Comparison of ENCODE assay signal across 22 mouse cellular contexts in genomic region chr15:101332370-101332769, GRCm38 (mm10). TPM values are rescaled to one million over a fixed set of nuclear protein-coding genes. Genes with fewer than 3 reads are reported as not detected.
DNase-seq lines count a peak whose midpoint lies in the region; ATAC-seq lines count a peak whose summit lies in the region.
"Had no signal": no experiment of that assay in that cellular context is flagged by ENCODE, and none has a peak within 500 bp of the region (broad histone marks: within the 10 kb centered on the region; RNA-seq: fewer than 3 reads in every experiment).

No protein-coding gene starts in this region.

- no peak overlapping the region for H3K4me2 ChIP-seq in embryonic facial prominence, embryonic 15.5 days (replicated peaks)
- no peak overlapping the region for H3K4me2 ChIP-seq in lung, embryonic 15.5 days
- H3K4me2 ChIP-seq in stomach, embryonic 16.5 days (ENCODE audit: low read depth, low read length), result no peak overlapping the region
- H3K4me2 ChIP-seq: embryonic facial prominence, embryonic 12.5 days; heart, embryonic 15.5 days had no signal

- H3K27ac ChIP-seq in embryonic facial prominence, embryonic 15.5 days (replicated peaks), result peak overlapping the region; percentile 83
- H3K27ac ChIP-seq in lung, embryonic 15.5 days, result 0 out of 2 replicates have a peak overlapping the region, but pooled peaks have one; percentile 19
- peak overlapping the region; percentile 84 for H3K27ac ChIP-seq in stomach, embryonic 16.5 days (ENCODE audit: low read length)
- H3K27ac ChIP-seq: heart, embryonic 15.5 days; layer of hippocampus, adult 2 months had no signal

- no peaks in the 10 kb centered on the region for H3K9me3 ChIP-seq in megakaryocyte, embryonic 14.5 days
- H3K9me3 ChIP-seq in embryonic facial prominence, embryonic 15.5 days (replicated peaks), result no peaks in the 10 kb centered on the region
- no peaks in the 10 kb centered on the region for H3K9me3 ChIP-seq in lung, embryonic 15.5 days
- H3K9me3 ChIP-seq in stomach, embryonic 16.5 days (replicated peaks; ENCODE audit: control insufficient read depth, low read length), result no peaks in the 10 kb centered on the region
- H3K9me3 ChIP-seq: embryonic facial prominence, embryonic 12.5 days; heart, embryonic 15.5 days had no signal

- no peak for DNase-seq in liver
- DNase-seq in gastrocnemius, postnatal 25 days, result no peak
- DNase-seq: adrenal gland, adult 2 months; cerebellum, adult 9-10 months; kidney, adult 18-20 months; kidney, postnatal 10 days; layer of hippocampus, postnatal 36 days; liver, postnatal 0 days; right cerebral cortex, postnatal 4 days had no signal

- no peak overlapping the region for H3K9ac ChIP-seq in embryonic facial prominence, embryonic 15.5 days
- H3K9ac ChIP-seq in lung, embryonic 15.5 days, result no peak overlapping the region
- H3K9ac ChIP-seq in stomach, embryonic 16.5 days (ENCODE audit: low read length), result peak overlapping the region; percentile 8
- H3K9ac ChIP-seq: embryonic facial prominence, embryonic 12.5 days; heart, embryonic 15.5 days; liver, postnatal 0 days had no signal

- H3K4me3 ChIP-seq in megakaryocyte, embryonic 14.5 days (replicated peaks), result peak overlapping the region; percentile 25
- H3K4me3 ChIP-seq in embryonic facial prominence, embryonic 15.5 days (replicated peaks), result no peak overlapping the region
- no peak overlapping the region for H3K4me3 ChIP-seq in lung, embryonic 15.5 days
- H3K4me3 ChIP-seq in stomach, embryonic 16.5 days (replicated peaks; ENCODE audit: low read length), result no peak overlapping the region
- H3K4me3 ChIP-seq: embryonic facial prominence, embryonic 12.5 days; heart, embryonic 15.5 days; layer of hippocampus, adult 2 months had no signal

- no peaks in the 10 kb centered on the region for H3K36me3 ChIP-seq in megakaryocyte, embryonic 14.5 days (replicated peaks; ENCODE audit: low read length)
- H3K36me3 ChIP-seq in embryonic facial prominence, embryonic 15.5 days, result no peaks in the 10 kb centered on the region
- no peaks in the 10 kb centered on the region for H3K36me3 ChIP-seq in lung, embryonic 15.5 days
- H3K36me3 ChIP-seq in stomach, embryonic 16.5 days (ENCODE audit: control insufficient read depth, insufficient read depth, low read length), result no peaks in the 10 kb centered on the region
- H3K36me3 ChIP-seq: embryonic facial prominence, embryonic 12.5 days; heart, embryonic 15.5 days had no signal

- peaks cover 81% of the 10 kb centered on the region for H3K4me1 ChIP-seq in megakaryocyte, embryonic 14.5 days
- H3K4me1 ChIP-seq in embryonic facial prominence, embryonic 15.5 days, result peaks cover 41% of the 10 kb centered on the region
- H3K4me1 ChIP-seq in lung, embryonic 15.5 days, result peaks cover 46% of the 10 kb centered on the region
- peaks cover 32% of the 10 kb centered on the region for H3K4me1 ChIP-seq in stomach, embryonic 16.5 days (ENCODE audit: control insufficient read depth, insufficient read depth, low read length)

- WGBS in embryonic facial prominence, embryonic 15.5 days, result 51% methylated on average over 4 of the region's 4 CpGs
- 50% methylated on average over 4 of the region's 4 CpGs for WGBS in lung, embryonic 15.5 days
- WGBS in stomach, embryonic 16.5 days, result 70% methylated on average over 4 of the region's 4 CpGs

- no peak for ATAC-seq in megakaryocyte, adult 5-6 weeks (ENCODE audit: poor library complexity, severe bottlenecking)
- no peak for ATAC-seq in embryonic facial prominence, embryonic 15.5 days (ENCODE audit: insufficient number of reproducible peaks, low FRiP score, low TSS enrichment, low read depth)
- 0 out of 2 replicates have a peak, but pooled peaks have one; percentile 10 for ATAC-seq in lung, embryonic 15.5 days (ENCODE audit: borderline replicate concordance, extremely low read depth, low FRiP score, low TSS enrichment)
- no peak for ATAC-seq in stomach, embryonic 16.5 days (ENCODE audit: insufficient read depth, low FRiP score)
- ATAC-seq: forebrain, embryonic 16.5 days; liver, postnatal 0 days had no signal

- H3K27me3 ChIP-seq in megakaryocyte, embryonic 14.5 days (replicated peaks), result peaks cover 75% of the 10 kb centered on the region
- H3K27me3 ChIP-seq in embryonic facial prominence, embryonic 15.5 days, result no peaks in the 10 kb centered on the region
- no peaks in the 10 kb centered on the region for H3K27me3 ChIP-seq in lung, embryonic 15.5 days
- H3K27me3 ChIP-seq in stomach, embryonic 16.5 days (ENCODE audit: control insufficient read depth, insufficient read depth, low read length), result no peaks in the 10 kb centered on the region
- H3K27me3 ChIP-seq: embryonic facial prominence, embryonic 12.5 days had no signal

RNA-seq across cellular contexts. Expression of gene Krt80, which starts 37.6 kb away (rescaled TPM):
- polyA plus RNA-seq in megakaryocyte, embryonic 14.5 days (2012; ENCODE audit: insufficient read depth, low replicate concordance), result 0.63 TPM in 1 of 2 replicates, not detected in the other
- 44.3 and 45.8 TPM in 2 replicates for total RNA-seq in megakaryocyte, adult 5-6 weeks (2015)
- 31.7 and 37.8 TPM in 2 replicates for total RNA-seq in megakaryocyte, adult 5-6 weeks (2017)
- 26.9 and 33.5 TPM in 2 replicates for polyA plus RNA-seq in embryonic facial prominence, embryonic 15.5 days (2015; fragmentation: Nextera tagmentation; extraction: Ambion mirVana)
- polyA plus RNA-seq in lung, embryonic 15.5 days (2015; fragmentation: Nextera tagmentation; extraction: Ambion mirVana), result 1.7 and 2.0 TPM in 2 replicates
- 37.4 and 64.5 TPM in 2 replicates for polyA plus RNA-seq in stomach, embryonic 16.5 days (2015; fragmentation: Nextera tagmentation; extraction: Ambion mirVana)
- 1 to 10 TPM; 1.6 to 1.9 TPM for total RNA-seq in gastrocnemius, postnatal 25 days (2021)

RNA-seq across cellular contexts. Expression of gene 6030408B16Rik, which starts 39.4 kb away (rescaled TPM):
- 2.1 TPM in 1 of 2 replicates, not detected in the other for polyA plus RNA-seq in megakaryocyte, embryonic 14.5 days (2012; ENCODE audit: insufficient read depth, low replicate concordance)
- total RNA-seq in megakaryocyte, adult 5-6 weeks (2015), result not detected in 2 replicates
- not detected in 2 replicates for total RNA-seq in megakaryocyte, adult 5-6 weeks (2017)
- 1.3 and 1.5 TPM in 2 replicates for polyA plus RNA-seq in embryonic facial prominence, embryonic 15.5 days (2015; fragmentation: Nextera tagmentation; extraction: Ambion mirVana)
- polyA plus RNA-seq in lung, embryonic 15.5 days (2015; fragmentation: Nextera tagmentation; extraction: Ambion mirVana), result 48.1 and 50.0 TPM in 2 replicates
- 9.4 and 9.5 TPM in 2 replicates for polyA plus RNA-seq in stomach, embryonic 16.5 days (2015; fragmentation: Nextera tagmentation; extraction: Ambion mirVana)
- under 1 TPM; 0.31 to 0.32 TPM for total RNA-seq in gastrocnemius, postnatal 25 days (2021)
- total RNA-seq: hematopoietic stem cell, adult 5-6 weeks; left cerebral cortex, postnatal 25 days; liver, adult 2 months; midbrain, postnatal 0 days had no signal
- polyA plus RNA-seq: liver, adult 2 months had no signal

RNA-seq across cellular contexts. Expression of gene Atg101, which starts 48.3 kb away (rescaled TPM):
- polyA plus RNA-seq in megakaryocyte, embryonic 14.5 days (2012; ENCODE audit: insufficient read depth, low replicate concordance), result 36.9 and 65.9 TPM in 2 replicates
- total RNA-seq in megakaryocyte, adult 5-6 weeks (2015), result 8.2 and 12.1 TPM in 2 replicates
- 53.3 and 58.0 TPM in 2 replicates for total RNA-seq in megakaryocyte, adult 5-6 weeks (2017)
- polyA plus RNA-seq in embryonic facial prominence, embryonic 15.5 days (2015; fragmentation: Nextera tagmentation; extraction: Ambion mirVana), result 69.9 and 71.9 TPM in 2 replicates
- 74.5 and 76.8 TPM in 2 replicates for polyA plus RNA-seq in lung, embryonic 15.5 days (2015; fragmentation: Nextera tagmentation; extraction: Ambion mirVana)
- 66.9 and 67.0 TPM in 2 replicates for polyA plus RNA-seq in stomach, embryonic 16.5 days (2015; fragmentation: Nextera tagmentation; extraction: Ambion mirVana)
- total RNA-seq in gastrocnemius, postnatal 25 days (2021), result 10 to 100 TPM; 22.3 to 31.3 TPM

Comparison
In these comparisons a context has a peak if more than half of its experiments do, and no peak if none do; other contexts are left out.
1. H3K27ac ChIP-seq: peak in every context shown above with its lines; median percentile 84 in stomach, embryonic 16.5 days; 83 in embryonic facial prominence, embryonic 15.5 days; 19 in lung, embryonic 15.5 days.